Mouse (Mus musculus) urinary bladder, postnatal 25 days (tissue): Measurements from ENCODE around the gene Ajap1.

Experiments
- DNase-seq: peaks from one replicate; pipeline ENCODE4 v3.0.0; 2022; ENCODE audit warnings: low spot score

Gene Ajap1

DNA sequence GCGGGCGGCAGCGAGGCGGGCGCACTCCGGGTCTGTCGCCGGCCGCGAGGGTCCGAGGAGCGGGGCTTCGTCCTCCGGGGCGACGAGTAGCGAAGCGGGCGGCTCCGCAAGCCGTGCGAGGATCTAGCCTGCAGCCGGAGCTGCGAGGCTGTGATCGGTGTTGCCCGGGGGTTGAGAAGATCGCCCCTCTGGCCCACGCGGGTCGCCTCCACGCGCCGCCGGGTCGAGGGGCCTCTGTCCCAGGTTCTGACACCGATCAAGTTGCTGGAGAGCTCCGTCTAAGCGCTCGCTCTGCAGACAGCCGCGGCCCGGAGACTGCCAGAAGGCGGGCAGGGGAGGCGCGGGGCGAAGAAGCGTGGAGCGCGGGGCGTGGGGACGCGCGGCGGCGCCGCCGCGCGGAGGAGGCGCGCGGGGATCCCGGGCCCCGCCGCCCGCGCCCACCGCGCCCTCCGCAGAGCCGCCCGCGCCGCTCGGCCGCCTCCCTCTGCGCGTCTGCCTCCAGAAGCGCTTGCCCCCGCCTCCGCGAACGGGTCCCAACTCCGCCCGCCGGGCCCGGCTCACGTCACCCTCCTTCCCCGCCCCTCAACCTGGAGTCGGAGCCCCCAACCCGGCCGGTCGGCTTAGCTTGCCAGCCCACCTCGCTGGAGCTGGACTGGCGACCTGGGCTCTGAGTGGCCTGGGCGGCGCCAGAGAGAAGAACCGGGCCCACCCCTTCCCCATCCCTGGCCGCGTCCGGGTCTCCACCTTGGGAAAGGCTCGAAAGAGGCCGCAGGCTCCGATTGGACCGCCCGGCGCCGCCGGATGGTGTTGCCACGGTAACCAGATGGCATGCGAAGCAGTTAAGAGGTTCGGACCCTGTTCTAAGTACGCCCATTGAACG is at the start of gene Ajap1:
TSS of gene Ajap1 (minus strand) at position 353 of the 880 bp plus-strand sequence.
- DNase-seq, result no peak

DNA sequence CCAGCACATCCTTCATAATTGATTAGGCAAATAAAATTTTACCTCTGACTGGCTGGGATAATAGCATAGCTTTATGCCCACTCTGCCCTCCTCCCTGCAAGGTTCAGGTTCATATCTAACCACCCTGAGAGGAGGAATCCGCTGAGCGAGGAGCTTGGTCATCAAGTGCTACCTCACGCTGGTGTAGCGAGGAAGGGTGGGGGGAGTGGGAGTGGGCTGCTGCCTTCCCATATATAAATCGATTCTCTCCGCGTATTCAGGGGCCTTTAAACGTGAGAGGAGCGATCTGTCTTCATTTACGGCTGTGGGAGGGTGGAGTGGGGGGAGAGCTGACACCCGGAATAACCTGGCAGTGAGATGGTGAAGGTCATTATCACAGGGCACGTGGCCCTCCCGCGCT is 47.9 kb upstream of the Ajap1 start:
- DNase-seq, result no peak

DNA sequence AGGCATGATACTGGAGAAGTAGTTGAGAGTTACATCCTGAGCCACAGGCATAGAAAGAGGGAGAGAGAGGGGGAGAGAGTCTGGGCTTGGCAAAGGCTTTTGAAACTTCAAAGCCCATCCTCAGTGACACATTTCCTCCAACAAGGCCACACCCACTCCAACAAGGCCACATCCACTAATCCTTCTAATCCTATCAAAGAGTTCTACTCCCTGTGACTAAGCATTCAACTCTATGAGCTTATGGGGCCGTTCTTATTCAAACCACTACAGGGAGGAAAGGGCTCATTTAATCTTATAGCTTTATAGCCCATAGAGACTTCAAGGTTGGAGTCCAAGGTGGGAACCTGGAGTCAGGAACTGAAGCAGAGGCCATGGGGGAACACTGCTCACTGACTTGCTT is 39.0 kb upstream of the Ajap1 start:
- DNase-seq, result no peak

DNA sequence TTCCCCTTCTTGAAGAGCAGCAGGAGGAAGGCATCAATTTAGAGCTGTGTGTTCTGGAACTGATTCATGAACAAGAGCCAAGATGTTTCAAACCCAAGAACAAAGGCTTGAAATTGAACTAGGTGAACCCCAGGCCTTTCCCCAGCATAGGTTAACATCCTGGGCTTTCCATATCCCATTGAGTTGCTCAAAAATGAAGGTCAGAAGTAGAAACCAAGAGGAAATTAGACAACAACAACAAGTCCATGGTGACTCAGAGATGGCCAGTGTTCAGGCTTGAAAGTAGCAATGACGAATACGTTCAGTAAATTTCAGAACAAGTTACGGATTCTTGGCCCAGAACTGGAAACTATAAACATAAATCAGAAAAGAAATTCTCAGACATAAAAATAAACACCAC is 37.3 kb upstream of the Ajap1 start:
- no peak for DNase-seq

DNA sequence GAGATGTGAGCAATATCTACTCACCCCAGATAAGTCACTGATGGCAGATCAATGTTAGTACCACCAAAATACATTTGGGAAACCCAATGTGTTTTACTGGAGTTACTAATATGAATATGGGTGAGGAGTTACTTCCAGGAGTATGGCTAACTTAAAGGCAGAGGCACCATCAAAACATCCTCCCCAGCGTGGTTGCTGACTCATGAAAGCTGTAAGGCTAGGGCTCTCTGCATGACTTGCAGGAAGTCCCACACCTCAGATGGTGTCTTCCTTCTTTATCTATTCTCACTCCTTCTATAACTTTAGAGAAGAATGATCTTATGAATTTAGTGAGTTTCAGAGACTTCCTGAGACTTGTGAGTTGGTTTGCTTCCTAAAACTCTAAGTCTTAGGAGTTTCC is 36.7 kb upstream of the Ajap1 start:
- DNase-seq, result no peak

DNA sequence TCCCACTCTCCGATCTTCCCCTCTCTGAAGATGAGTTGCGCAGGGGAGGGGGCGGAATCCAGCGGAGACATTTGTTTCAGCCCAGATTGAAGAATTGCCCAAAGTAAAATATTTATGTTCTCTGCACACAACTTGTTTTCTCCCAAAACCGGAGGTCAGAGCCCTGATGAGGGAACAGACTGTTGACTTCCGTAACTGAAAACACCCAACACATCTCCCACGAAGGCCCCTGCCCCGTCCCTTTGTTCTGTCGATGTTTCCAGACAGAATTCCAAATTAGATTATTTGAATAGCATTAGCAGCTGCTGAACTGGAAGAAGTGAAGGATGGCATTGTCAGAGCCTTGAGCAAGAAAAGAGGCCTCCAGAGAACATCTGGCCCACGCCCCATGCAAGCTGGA is 33.2 kb upstream of the Ajap1 start:
- no peak for DNase-seq

DNA sequence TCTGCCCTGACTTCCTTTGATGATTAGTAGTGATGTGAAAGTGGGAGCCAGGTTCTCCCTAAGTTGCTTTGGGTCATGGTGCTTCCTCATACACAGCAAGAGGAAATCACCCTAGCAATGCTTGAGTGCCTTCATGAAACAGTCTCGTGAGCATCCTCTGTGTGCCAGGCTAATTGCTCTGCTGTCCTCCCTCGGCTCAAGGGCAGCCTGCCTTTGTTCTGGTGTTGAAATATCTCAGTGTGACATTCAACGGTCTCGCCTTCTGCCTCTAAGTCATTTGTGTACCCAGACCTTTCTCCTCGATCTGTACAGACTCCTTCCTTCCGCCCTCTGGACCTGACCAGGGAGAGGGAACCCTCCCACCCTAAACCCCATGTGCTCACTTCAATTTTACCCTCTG is 31.5 kb upstream of the Ajap1 start:
- DNase-seq, result no peak

DNA sequence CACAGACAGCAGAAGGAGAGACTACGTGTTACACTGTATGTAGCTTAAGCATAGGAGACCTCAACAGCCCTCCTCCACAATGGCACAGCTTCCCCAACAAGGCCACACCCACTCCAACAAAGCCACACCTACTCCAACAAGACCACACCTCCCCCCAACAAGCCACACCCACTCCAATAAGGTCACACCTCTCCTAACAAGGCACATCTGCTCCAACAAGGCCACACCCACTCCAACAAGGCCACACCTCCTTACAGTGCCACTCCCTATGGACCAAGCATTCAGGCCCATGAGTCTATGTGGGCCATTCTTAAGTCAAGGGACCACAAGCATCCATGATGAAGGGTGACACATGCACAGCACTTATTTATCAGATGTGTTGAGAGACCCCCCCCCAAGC is 28.9 kb upstream of the Ajap1 start:
- DNase-seq, result no peak

DNA sequence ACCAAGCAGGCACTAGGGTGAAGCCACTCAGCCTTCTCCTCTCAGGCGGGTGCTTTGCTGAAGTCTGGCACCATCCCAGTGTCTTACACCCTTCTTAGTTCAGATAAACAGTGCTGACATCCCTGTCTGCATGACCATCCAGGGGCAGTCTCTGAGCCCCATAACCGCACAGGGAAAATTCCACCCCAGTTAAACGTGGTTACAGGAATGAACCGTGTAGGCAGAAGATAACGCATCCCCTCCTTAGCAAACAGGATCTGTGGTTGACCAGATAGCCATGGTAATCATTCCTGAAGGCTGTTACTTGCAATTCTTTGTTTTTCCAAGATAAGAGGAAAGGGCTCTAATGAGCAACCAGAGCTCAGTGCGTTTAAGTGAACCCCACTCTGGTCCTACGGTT is 19.3 kb upstream of the Ajap1 start:
- no peak for DNase-seq

DNA sequence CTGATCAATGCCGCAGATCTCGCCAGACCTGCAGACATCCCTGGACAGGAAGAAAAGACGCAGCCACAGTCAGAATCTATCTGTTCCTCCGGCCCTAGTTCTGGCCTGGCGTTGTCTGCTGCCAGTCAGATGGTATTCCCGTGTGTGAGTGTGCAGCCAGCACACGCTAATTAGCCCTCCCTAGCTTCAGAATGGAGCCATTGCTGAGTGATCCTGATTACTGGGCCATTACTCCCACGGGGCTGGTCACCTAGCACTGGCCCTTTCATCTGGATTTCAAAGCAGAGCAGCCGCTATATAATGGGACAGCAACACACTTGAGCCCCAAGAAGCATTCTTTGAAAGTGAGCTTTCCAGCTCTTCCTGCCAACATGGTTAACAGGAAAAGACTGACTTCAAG is 9.8 kb upstream of the Ajap1 start:
- DNase-seq, result no peak

DNA sequence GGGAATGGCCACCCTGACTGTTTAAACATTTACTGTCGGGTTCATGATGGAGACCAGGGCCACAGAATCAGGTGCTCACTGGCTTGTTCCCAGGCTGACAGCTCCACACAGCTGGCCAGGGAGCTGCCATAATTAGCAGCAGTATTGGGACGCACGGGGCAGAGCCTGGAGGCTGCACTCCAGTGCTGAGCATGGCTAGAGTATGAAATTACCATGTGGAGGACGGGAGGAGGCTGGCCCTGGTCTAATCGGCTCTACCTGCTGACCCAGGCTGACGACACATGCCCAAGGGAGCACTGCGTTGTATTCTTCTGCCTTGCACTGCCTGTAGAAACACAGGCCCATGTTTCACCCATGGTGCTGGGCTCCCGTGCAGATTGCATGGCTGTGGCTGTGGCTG is 6.5 kb upstream of the Ajap1 start:
- no peak for DNase-seq

DNA sequence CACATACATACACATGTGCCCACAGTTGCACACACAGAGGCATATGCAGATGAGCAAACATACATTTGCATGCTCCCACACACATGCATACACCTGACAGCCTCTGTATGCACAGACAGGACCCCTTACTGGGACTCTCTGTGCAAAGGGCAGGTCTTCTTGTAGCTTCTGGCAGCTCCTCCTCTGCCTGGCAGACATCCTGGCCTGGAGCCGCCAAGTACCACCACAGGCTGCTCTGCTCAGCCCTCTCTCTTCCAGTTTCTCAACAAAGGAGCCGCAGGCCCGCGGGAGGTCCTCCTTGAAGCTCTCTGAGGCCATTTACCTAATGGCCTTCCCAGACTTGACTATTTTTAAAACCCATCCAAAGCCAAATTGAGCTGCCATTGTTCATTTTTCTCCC is 3.3 kb upstream of the Ajap1 start:
- no peak for DNase-seq

DNA sequence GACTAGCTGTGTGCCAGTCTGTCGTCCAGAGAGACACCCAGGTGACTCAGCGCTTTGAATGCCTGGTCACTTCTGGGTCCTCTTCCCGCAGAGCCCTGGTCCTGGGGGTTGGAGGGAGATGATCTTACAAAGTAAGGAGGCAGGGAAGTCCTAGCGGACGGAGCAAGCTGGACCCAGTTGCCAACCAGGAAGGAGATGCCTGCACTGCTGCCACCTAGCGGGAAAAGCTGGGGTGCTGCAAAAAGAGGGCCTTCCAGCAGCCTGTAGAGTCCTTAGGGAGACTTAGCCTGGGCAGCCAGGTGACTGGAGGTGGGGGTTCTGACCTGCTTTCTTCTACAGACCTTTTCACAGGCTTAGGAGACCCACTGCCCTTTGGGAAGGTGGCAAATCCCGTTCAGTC is 1.8 kb upstream of the Ajap1 start:
- peak; percentile 38 for DNase-seq

DNA sequence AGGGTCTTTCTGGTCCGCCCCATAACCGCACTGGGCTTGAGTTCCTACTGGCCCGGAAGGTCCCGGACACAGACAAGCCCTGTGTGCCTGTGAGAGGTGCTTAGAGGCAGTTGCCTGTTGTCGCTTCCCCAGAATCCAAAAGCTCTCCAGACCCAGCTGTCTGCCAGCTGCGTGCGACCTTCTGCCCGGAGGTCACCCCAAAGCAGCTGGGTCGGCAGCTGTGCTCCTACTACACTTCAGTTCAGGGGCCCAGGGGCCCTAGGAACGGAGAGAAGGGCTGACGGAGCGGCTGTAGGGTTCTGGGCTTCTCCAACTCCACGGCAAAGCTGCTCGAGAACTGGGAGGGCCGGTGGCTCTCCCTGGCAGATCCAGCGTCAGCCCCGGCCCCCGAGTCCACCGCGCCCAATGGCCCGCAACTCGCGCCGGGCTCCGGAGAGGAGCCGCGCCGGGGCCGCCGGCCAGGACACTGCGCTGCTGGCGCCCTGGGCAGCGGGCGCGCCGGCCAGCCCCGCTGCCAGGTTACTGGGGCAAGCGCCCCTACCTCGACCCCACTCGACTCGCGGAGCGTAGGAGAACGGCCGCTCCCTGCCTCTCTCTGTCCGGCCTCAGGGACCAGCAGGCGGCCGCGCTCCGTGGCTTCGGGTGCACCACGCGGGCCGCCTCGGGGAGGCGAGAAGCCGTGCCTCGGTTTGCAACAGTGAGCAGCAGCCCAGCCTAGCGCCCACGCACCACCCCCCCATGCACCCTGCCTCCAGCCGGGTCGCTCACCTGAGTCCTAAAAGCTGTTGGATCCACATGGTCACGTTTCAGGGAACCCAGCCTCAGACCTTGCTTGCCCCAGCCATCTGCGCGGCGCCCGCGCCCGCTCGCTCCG is 1.0 kb downstream of the Ajap1 start:
- no peak for DNase-seq

DNA sequence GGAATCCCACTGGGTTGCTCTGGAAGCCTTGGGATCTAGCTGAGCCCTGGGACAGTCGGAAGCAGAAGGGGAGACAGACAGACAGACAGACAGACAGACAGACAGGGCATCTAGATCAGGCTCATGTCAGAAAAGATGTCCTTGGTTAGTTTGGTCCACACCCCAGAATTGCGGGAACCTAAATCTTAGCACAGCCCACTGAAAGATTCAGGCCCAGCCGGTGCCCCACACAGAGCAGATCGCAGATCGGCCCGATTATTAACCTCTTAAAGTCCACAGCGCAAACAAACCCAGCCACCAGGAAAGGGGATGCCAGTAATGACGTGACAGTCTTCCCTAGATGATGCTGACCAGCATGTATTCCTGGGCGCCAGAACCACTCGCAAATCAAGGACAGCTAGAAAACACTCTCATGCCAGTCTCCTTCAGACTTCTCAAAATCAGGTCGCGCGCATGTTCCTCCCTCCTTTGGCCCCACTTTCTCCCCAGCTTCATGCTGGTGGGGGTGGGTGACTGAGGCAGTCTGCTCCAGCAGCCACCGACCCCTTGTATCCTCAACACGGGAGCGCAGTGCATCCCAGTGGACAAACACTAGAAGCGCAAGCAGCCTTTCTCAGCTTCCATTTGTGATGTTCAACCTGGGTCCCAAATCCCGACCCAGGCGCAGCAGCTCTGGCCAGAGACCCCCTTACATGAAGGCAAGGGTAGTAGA is 1.9 kb downstream of the Ajap1 start:
- no peak for DNase-seq

DNA sequence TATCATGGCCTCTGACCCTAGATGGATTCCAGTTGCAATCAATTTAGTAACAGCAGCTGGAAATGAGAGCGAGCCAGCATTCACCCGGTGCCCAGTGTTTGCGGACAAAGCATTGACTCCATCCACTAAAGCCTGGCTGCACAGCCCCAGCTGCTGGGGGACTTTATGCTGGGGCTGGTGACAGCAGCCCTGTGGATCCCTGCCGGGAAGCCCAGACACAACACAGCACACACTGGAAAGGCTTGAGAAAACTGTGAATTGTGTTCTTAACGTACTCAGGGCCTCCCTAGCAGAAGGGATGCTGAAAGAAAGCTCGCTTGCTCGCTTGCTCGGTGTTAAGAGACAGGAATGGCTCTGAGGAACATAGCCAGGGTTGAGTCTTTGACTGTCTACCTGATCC is 3.5 kb downstream of the Ajap1 start:
- DNase-seq, result no peak

DNA sequence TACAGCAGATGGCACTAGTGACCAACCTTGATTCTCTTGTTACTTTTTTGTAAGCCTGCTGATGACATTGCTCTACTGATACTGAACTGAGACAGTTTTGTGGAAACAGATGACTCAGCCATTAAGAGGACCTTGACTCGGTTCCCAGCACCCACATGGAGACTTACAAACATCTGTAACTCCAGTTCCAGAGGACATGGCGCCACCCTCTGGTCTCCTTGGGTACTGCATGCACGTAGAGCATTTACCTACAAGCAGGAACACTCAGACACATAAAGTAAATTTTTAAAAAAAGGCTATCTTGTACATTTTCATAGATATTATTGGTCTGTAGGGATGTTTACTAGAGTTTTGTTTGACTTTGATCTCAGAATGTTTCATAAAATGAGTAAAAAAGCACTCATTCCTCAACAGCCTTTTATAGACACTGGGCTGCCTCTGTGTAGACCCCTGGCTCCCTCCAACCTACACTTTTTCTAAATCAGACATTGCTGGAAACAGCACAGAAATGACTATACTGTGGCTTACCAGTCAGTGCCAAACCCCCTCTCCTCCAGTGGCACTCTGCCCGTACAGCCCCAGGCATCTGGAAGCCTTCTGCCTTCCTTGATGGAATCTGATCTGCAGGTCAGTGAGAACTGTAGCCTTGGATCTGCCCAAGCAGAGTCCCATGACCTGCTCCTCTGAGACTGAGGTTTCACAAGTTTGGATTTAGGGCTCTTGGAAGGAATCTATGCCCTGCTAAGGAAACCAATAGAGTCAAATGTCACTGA is 8.9 kb downstream of the Ajap1 start:
- no peak for DNase-seq

DNA sequence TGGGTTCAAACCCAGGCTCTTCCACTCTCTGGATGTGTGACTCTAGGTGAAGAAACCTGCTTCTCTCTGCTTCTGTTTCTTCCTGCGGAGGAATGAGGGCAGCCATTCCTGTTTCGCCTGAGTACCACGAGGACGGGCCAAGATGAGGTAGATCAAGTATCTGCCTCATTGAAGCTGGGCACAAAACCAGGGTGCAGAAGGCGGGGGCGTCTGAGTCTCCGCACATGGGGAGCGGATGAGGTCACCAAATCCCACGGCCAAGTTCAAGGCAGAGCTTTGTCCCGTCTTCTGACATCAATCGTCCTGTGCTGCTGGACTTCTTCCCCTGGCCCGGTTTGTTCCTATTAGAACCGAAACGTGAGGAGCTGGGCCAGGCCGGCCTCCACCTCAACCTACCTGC is 12.9 kb downstream of the Ajap1 start:
- no peak for DNase-seq

DNA sequence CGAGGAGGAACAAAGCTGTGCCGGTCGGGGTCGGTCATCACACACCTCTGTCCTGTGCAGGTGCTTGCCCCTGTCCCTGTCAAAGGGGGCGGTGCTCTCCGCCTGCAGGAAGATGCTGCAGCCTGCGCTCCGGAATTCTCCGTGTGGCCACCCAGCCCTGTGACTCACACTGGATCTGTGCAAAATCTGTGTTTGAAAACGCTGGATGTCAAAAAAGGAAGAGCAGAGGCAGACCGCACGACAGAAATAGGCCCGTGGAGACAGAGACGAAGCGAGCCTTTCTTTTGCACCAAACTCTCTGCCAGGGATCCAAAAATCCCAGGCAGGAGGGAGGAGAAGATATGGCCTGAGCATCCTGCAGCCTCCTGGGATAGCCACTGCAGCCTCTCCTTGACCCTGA is 22.7 kb downstream of the Ajap1 start:
- DNase-seq, result no peak

DNA sequence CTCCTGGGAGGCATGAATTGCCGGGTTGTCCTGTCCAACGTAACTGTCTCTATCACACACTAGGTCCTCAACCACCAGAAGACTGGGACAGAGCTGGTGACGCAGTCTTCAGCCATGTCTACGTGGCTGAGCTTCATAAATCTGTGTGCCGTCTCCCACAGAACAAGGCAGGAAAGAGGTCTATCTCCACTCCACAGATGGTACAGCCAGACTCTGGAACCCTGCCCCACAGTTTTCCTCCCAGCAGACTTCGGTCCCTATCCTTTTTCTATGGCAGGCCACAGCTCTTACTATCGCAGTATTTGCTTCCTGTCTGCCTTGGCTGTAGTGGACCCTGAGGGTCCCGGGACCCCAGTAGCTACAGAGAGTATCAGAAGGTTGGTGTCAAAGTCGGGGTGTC is 23.1 kb downstream of the Ajap1 start:
- no peak for DNase-seq

DNA sequence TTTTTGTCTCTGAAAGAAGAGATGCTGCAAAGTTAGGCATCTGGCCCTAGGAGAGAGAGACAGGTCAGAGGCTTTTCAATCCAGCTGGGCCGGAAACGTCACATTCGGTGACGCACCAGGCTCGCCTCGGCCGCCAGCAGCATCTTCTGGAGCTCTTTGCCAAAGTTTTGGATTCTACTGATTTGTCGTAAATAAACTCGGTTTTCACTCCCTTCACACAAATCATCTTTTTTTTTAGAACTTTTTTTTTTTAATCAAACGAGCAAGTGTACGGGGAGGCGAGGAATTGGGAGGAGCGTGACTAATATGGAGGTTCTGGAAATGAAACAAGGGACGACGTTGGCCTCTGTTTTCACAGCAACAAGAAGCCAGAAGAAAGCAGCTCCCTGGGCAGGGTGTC is 23.8 kb downstream of the Ajap1 start:
- DNase-seq, result no peak

DNA sequence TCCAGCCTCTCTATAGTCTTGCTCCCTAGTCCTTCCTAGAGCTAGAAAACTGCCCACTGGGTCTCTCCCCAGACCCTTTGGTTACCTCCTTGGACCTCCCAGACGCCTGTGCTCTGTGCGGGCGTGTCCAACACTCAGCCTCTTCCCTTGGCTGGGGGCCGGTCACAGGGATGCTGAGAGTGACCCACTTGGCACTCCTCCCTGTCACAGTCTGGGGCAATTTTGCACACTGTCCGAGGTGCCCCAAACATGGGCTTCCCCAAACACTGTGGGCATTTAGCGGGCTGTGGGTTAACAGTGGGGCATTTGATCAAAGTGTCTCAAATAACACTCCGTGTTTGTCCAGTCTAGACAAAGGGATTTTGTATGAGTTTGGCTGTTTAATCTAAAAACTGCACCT is 29.1 kb downstream of the Ajap1 start:
- no peak for DNase-seq
